Mouse (Mus musculus): Measurements from ENCODE around the gene Fshr.
"Not testable (repeated sequence)": the region's sequence is repeated elsewhere in the genome, so short reads cannot be mapped to it uniquely, and the experiment has no call there.

The Fshr gene

GRCm38 (mm10) chr17:89200575-89200974 lies at the start of gene Fshr:
Gene Fshr, minus strand, starts transcription at chr17:89200675.
- no peak for DNase-seq (ENCODE audit: low spot score)

DNA sequence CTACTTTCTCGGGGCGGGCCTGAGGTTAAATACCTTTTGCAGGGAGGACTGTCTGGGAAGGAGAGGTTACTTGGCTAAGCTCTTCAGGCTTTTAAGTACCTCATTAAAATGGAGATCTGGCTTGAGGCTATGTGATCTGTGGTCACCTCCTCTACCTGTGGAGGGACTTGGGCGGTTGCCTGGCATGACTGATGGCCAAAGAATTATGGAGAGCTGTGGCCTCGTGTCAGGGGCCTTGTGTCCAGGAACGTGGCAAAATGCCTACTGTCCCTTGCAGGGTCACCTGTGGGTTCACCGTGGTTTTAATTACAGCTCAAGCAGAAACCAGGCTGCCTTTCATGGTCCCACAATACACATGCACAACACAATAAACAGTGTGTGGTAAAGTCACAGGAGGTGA lies 1.7 kb upstream of the Fshr start:
- DNase-seq (ENCODE audit: low spot score), result no peak

DNA sequence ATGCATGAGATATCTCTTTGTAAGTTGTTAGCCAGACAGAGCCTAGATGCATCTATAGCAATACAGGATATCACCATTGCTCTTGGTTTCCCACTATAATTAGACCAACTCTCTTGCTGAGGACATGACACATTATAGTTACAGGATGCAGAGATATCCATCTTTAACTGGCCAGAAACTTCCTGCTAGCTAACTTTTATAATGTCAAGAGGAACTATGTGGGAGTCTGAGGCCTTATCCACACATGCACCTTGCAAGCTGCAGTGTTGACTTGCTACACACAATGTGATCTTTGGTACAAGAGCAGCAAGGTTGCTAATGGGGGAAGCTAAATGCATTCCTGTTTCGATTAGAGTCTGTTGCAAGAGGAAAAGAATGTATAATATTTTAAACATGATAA lies 26.9 kb downstream of the Fshr start:
- DNase-seq (ENCODE audit: low spot score), result no peak

GRCm38 (mm10) chr17:89164773-89165172 lies 35.7 kb downstream of the Fshr start:
- DNase-seq (ENCODE audit: low spot score), result no peak

DNA sequence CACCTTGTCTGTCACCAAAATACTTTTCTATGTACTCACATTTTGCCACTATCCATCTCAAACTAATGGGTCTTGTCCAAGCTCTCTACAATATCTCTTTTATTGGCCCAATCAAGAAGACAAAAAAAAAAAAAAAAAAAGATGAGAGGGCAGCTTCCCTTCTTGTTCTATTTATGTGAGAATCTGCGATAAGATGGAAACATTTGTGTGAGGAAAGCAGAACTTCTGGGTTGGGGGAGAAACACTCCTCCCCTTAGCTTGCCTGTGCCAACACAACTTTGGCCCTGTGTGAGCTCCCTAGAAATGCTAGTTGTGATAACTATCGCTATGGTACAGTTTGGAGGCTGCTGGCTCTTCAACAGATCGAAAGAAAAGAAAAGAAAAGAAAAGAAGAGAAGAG lies 38.0 kb downstream of the Fshr start:
- DNase-seq (ENCODE audit: low spot score), result no peak

GRCm38 (mm10) chr17:89159343-89159742 lies 41.1 kb downstream of the Fshr start:
- DNase-seq (ENCODE audit: low spot score), result not testable (repeated sequence)

DNA sequence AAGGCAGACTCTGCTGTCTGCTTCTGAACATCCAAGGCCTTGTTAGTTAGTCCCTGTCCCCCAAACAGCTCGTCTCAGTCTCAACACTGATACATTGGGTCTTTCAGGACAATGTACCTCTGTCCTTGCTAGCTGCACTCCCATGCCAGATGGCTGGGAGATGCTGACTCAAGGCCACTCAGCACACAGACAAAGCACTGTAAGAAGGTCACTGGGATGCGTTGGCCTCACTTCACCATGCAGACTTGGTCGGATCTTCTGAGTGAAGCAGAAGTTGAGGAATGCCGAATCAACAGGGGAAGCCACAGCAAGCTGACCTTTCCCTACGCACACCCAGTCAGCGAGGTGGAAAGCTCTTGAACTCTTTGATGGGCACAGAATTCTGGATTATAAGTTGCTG lies 55.7 kb downstream of the Fshr start:
- no peak for DNase-seq (ENCODE audit: low spot score)

DNA sequence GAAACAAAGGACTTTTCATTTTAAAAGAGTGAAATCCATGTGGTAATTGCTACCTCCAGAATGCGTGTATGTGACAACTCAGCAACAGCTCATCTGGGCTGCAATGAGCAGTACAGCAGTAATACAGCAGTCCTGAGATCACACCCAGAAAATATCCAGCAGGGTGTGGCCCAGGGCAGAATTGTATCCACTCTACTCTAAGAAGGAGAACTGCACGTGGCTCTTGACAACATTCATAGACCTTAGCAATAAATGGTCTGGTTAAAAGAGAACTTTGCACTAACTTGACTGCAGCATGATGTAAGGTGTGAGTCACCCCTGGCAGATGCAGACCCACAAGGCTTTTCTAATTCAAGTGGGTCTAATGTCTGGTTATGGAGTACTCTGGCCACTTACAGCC lies 80.5 kb downstream of the Fshr start:
- no peak for DNase-seq (ENCODE audit: low spot score)

GRCm38 (mm10) chr17:89119250-89119649 lies 81.2 kb downstream of the Fshr start:
- no peak for DNase-seq (ENCODE audit: low spot score)

- DNase-seq (ENCODE audit: low spot score), result no peak
Measured at GRCm38 (mm10) chr17:89113944-89114343, 86.5 kb downstream of the Fshr start.

GRCm38 (mm10) chr17:89100719-89101350 lies 99.6 kb downstream of the Fshr start:
- no peak for DNase-seq (ENCODE audit: low spot score)

DNA sequence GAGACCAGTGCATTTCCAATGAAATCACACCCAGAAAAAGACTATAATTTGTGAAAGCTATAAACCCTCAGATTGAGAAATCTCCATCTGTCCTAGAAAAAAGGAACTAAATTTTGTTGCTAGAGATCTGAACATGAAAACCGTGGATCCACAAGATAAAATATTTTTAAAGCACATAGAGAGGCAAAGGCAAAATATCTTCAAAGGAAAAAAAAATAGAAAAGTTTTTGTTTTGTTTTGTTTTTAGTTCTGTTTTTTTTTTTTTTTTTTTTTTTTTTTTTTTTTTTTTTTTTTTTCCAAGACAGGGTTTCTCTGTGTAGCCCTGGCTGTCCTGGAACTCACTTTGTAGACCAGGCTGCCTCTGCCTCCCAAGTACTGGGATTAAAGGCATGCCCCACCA lies 100.7 kb downstream of the Fshr start:
- DNase-seq (ENCODE audit: low spot score), result not testable (repeated sequence)

- DNase-seq (ENCODE audit: low spot score), result no peak
Measured at GRCm38 (mm10) chr17:89089692-89090475, 110.6 kb downstream of the Fshr start.

GRCm38 (mm10) chr17:89082897-89083296 lies 117.6 kb downstream of the Fshr start:
- DNase-seq (ENCODE audit: low spot score), result no peak

DNA sequence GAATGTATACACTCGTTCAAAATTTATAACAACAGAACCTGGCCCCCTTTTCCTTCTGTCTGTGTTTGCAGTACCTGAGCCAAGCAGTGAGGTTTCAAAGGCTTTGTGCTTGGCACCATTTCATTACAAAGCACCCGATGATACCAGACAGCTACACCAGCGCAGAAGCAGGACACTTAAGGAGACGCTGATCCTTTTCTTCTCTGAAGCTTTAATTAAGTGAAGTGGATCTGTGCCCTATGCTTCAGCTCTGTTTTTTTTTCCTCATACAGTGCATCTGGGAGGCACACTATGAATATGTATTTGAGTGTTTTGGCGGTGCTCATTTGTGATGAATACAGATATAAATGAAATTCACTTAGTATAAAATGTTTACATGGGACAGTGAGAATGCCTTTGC lies 120.8 kb downstream of the Fshr start:
- DNase-seq (ENCODE audit: low spot score), result no peak

DNA sequence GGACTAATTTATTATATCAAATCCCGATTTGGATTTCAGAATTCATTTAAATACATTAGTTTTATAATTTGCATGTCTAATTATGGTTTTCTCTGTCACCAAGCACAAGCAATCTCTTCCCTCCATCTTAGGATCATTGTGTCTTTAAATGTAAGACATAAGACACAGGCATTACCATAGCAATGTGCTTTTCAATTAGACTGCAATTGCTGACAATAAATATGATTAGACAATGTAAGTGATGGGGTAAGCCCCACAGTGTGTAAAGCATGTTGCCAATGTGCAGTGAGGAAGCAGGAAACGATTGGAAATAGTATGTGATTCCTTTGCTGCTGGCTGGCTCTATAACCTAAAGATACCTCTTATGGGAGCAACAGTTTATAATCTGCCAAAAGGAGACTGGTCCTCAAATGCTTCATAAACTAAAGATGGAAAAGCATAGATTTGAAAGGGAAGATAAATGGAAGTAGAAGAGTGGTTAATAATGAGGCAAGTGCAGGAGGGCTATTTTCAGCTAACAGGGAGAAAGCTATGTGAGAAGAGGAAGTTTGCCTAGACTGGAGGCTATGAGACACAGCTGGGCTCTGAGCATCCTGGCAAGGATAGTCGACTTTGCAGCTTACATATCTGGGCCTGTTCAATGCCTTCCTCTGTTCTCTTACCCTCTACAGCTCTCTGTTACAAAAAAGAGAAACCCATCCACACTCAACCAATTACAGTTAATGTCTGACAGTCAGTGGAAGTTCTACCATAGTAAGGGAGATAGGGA lies 136.0 kb downstream of the Fshr start:
- DNase-seq (ENCODE audit: low spot score), result no peak

- no peak for DNase-seq (ENCODE audit: low spot score)
Measured at GRCm38 (mm10) chr17:89062348-89062949, 138.0 kb downstream of the Fshr start.

- no peak for DNase-seq (ENCODE audit: low spot score)
Measured at GRCm38 (mm10) chr17:89051031-89051563, 149.4 kb downstream of the Fshr start.

DNA sequence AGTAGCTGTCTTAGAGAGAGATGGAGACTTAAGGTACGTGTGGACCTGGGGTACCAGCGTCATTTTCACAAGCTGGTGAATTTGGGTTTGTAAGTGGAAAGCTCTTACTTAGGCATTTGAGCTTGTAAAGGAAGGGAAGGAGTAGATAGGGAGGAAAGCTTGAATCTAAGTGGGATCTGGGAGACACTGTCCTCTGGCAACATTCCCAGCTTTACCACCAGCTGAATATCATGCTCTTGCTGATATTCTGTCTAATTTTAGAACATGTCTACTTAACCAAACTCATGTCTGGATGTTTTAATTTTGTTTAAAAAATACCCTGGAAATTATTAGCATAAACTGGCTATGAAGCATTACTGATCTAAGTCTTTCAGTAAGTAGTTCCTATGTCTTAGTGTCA lies 151.4 kb downstream of the Fshr start:
- DNase-seq (ENCODE audit: low spot score), result no peak

DNA sequence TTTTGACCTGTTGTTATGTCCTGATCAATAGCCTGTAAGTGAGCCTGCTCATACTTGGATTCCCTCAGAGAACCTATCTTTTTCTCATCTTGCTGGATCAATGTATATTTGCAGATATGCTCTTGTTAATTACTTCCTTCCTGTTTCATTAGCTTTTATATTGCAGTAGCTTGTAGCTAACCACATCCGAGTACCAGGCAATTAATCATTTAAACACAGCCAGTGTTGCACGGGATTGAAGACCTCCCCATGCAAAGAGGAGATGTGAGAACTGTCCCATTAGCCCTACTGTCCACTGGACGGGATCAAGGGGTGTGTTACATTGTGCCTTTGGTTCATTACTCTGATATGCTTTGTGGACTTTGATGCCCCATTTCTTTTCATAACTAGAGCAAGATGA lies 154.5 kb downstream of the Fshr start:
- DNase-seq (ENCODE audit: low spot score), result no peak

GRCm38 (mm10) chr17:89036723-89037122 lies 163.8 kb downstream of the Fshr start:
- DNase-seq (ENCODE audit: low spot score), result no peak

DNA sequence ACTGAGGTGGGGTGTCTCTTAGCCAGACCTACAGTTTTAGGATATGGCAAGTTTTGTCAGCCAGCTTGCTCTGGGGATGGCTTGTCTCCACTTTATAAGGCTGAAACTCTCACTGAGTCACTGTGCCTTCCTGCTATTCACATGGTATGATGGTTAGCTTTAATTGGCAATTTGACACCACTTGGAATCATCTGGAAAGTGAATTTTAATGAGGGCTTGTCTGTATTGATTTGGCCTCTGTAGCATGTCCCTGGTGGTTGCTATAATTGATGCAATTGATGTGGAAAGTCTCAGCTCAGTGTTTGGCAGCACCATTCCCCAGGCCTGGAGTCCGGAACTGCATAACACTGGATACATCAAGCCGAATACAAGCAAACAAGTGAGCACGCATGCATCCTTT lies 164.4 kb downstream of the Fshr start:
- no peak for DNase-seq (ENCODE audit: low spot score)

All from layer of hippocampus, adult 9-10 months (tissue).